Mouse (Mus musculus): ENCODE measurements at regions not wholly inside any gene's neighbourhood (a gene's known extent, or its start where the extent isn't known, plus 50 kb on each side); places are given as distances from the start of the nearest gene placed in this dataset.

DNA sequence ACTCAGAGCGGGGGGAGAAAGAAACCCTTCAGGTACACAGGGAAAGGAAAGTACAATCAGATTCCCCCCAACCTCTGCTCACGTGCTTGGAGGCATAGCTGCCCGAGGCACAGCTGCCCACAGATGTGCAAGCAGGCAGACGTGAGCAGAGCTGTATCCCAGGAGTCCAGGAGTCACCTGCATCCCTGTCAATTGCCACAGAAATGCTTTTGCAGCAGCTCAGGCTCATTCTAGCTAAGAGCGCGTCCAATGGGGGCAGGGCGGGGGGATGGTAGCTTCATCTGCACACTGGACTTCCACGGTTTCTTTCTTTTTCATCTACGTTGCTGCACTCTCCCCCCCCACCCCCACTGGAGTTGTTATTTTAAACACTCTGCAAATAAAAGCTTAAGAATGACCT, 66.0 kb upstream of the Fat4 start:
- DNase-seq, result no peak

DNA sequence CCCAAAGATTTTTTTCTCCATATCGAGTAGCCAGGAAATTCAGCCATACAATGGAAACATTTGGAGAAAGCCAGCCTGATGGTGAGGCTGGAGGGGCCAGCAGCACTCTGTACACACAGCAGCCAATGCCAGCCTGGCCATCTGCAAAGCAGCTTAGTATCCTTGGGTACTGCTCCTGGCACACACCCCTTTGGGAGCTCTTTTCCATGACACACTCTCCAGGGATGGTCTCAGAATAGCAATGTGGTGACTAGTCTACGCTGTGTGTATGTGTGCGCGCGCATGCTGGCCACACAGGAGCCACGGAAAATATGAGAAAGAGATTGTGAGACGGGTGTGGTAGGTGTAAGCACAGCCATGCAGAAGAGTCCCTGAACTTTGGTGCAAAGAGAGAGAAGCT, 66.4 kb upstream of the Fat4 start:
- DNase-seq, result no peak

DNA sequence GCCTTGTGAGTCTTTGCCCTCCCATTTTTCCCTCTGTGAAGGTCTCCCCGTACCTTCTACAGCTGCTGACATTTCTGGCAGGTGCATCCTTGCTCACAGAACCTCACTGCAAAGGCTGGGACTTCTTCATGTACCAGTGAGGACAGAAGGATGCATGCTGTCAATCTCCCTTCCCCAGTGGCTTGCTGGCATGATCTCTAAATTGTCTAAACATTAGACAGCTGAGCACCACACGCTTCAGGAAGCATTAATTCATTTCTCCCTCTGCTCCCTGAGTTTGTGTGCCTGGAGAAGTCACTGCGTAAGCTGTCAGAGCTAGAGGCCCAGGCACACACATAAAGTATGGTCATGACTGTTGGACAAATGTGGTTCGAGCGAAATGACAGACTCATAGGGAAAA, 69.1 kb upstream of the Fat4 start:
- DNase-seq, result no peak

DNA sequence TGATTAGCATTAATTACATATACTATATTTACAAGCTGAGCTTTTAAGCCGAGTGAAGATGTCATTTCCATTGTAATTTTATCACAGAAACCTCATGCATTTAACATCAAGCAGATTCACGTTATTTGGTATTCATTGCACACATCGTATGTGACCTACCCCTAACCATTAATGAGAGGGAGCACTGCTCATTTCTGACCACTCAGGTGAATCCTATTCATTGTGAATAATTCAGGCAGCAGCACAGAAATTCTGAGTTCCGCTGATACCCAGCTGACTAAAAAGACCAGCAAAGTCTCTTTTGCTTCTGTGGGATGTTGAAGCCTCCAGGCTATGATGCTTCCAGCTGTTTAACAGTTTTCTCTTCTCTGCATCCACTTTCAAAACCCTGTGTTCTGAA, 74.3 kb upstream of the Fat4 start:
- DNase-seq, result no peak

DNA sequence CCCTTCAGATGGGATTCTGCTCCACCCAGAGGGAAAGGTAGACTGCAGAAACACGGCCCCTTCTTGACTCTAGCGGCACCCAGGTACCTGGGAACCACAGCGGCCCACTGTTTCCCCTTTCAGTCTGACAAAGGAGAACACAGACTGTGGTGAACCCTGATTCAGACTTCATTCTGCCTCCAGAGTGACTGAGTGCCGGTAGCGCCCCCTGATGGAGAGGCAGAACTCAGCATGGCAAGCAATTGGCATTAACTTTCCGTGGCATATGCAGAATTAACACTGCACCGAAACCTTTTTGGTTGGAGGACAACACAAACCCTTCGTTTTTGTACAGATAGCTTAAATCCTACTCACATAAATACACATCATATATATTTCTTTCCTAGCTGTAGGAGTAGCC, 75.1 kb upstream of the Fat4 start:
- DNase-seq, result no peak

DNA sequence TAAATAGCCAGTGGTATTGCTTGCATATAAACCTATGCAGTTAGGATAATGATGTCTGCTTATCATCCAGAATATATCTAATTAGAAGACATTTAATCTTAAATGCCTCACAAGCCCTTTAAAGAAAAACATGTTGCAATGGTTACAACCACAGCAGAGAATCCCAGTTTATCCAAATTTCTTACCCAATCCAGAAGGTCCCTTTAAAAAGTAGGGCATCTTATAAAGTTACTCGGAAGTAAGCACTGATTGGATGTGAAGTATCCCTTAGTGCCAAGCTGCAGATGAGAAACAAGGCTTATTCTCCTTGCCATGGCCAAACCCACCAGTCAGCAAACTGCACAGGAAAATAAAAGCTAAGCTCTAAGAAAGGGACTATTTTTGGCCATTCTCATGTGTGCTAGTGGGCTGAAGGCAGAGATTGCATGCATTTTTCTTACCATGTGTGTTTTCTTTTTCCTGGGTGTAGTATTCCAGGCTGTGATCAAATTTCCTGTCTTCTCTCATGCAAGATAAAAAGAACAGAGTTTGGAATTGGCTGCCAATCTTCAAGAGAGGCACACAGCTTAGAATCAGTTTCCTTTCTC, 80.2 kb upstream of the Fat4 start:
- DNase-seq, result no peak

DNA sequence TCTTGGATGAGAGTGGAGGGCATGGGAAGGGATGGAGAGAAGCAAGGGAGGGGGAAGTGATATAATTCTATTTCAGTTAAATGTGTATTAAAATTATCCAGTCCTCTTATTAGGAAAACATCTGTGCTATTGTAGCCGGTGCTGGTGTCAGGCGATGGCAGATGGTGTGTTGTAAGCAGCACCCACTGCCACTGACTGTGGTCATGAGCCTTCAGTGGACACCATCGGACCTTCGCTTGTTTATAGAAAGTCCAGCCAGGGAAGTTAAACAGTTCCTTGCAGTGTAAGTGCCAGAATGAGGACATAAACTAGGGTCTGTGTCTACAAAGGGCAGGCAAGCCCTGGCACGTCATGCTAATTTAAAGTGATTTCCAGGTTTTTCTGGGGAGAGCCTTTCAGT, 80.7 kb upstream of the Fat4 start:
- no peak for DNase-seq

DNA sequence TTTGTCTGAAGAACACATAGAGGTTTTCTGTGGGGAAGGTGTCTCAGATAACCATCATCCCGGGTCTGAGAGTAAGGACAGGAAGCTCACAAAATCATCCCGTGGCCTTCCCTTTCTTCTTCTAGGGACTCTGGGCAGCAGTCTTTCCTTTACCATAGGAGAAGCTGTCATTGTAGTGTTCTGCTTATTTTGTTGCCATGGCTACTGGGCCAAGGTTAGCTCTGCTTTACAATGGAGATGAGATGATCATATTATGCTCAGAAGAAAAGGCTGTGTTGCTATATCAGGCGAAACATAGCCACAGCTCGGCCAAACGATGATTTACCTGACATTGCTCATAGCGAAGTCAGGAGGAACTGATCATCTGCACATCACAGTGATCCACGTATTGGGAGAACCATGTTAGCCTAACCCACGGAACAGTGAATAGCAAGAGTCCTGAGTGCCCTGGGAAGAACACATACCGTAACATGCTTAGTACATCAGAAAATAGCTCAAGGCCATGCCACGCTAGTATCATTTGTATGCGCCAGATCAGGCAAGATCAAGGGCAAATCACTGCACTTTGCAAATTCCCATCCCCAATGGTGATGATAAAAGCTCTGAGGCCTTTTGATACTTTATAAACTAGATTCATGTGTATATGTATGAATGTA, 91.0 kb upstream of the Fat4 start:
- no peak for DNase-seq

DNA sequence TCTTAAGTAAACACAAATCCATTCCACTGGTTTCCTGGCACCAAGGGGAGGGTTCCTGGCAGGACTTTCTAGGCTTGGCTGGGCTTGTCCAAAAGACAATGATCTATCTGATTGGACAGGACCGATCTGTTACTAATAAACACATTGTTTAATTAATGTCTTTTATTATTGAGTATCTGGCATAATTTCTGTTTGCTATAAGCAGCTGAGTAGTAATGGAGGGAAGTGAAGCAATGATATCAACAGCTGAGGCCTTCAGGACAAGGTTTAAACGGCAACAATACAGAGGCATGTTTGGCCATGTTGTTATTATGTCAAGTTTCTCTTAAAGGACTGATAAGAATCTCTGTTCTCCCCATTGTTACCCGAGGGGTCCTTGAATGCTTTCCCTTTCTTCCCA, 93.5 kb upstream of the Fat4 start:
- DNase-seq, result no peak

DNA sequence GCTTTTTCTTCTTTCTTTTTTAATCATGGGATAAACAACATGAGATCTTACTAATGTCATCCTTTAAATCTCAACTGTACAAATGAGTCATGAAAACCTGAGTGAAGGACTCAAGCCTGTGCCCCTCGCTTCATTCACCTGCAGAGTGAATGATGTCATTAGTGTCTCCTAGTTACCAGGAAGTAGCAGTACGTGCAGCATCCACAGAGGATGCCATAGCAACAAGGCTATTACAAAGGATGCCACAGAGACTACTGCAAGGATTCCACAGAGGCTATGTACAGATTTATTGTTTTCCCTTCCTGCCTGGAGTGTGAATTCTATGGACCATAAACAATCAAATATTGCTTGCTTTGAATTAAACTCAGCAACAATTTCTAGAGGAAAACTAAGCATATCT, 98.0 kb upstream of the Fat4 start:
- no peak for DNase-seq

DNA sequence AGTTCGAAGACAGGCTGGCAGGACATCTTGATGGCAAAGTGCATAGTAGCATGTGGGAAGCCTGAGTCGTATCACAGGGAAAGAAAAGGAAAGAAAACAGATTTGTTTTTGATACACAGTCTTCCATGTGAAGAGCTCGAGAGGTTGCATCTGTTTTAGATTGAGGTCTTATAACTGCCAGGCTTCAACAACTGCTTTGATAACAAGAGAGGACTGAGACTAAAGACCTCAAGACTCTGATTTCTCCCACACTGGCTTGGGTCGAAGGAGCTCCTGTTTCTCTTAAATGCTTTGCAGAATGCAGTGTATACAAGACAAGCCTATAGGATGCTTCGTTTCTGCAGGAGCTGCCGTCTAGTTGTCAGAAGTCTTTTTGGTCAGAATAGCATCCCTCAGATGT, 103.0 kb upstream of the Fat4 start:
- DNase-seq, result no peak

DNA sequence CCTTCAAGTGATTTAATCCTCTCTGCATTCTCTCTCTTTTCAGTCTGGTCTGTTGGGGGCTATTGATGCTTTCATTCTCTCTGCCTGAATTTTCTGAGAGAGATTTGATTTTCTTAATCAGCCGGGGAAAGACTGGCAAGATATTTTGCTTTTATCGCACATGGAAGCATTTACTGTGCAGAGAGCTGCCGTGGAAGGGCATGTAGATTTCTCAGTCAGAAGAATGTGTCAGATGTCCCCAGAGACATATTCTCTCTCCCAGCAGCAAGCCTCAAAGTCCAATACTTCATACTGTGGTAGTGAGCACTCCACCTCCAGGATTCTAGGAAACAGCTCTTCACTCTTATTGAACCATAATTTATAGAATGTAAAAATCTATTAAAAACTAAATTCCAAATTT, 103.7 kb upstream of the Fat4 start:
- DNase-seq, result no peak

DNA sequence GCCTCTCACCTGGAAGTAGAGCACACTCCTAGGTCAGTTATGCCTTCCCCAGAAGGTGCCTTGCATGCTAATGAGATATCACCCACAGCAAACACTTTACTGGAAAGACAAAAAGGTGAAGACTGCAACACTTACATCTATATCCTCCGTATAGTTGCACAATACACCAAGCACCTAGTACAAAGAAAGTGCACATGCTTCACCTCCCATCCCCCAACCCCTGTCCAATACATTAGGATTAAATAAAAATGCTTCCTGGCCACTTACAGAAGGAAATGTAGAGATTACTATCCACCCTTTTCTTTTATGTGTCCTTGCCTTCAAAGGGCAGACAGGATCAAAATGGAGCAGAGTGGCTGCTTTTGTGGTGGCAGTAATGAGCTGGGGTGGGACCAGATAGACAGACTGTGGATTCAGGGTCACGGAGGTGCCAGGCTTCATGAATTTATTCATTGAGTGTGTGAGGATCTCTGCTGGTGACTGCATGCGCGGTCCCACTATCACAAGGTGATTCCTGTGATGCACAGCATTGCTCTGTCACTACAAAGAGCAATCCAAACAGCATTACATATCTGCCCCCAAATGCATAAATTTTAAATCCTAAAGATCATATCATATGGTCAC, 109.9 kb upstream of the Fat4 start:
- DNase-seq, result no peak

DNA sequence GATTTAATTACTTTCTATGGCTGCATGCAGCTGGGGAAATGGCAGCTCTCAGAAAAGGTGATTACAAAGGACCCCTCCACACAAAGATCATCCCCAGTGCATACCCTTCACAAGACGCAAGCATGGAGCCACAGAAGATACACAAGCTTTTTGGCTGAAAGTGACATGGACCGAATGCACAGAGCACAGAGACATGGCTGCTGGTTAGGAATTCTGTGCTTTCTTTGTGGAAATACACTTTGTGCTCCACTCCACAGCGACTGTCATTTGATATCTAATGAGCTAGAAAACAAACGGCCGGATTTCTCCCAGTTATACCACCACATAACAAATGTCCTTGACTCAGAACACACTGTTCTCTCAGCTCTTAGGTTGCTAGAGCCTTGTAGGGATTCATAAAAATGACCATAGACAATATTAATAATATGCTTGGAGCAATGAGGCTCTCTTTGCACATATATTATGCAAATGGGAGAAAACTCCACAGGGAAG, 132.1 kb upstream of the Fat4 start:
- no peak for DNase-seq

DNA sequence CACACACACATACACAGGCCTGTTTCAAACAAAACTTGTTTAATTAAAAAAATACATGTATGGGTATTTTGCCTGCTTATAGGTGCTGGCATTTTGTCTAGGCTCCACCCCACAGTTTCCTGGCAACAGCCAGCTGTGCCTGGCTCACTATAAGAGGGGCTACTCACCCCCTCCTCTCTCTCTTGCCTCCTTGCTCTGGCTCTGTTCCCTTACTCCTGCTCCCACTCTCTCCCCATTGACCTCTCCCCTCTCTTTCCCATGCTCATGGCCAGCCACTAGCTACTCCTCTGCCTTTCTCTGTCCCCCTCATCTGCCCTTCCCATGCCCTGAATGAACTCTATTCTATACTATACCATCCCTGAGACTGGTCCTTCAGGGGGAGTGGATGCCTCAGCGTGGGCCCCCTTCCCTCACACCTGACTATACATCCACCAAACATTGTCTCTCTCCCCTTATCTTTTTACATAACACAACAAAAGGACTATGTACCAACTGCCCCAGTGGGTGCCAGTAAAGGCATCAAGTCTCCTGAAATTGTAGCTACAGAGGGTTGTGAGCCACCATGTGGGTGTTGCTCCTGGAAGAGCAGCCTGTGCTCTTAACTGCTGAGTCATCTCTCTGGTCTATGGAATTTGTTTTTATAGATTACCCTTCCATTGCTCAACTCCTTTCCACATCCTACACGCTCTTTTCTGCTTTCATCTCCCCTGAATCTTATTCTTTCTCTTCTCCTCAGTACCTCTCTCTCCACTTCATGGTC, 133.1 kb upstream of the Fat4 start:
- DNase-seq, result no peak

DNA sequence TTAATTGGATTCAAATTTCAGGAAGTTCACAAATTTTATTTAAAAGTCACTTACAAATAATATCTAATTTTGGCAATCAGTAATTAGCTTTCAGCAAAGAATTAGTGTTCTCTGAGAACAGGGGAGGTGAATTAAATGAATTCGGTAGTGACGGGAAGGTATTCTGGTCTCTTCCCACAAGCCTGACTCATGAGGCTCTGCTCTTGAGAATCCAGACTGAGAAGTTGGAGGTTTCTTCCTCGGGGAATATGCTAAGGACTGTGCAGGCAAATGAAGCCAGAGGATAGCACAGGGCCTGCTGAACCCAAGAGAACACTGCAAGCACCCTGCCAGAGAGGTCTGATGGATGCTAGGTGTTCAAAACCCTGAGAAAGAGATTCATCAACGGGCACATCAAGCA, 144.6 kb upstream of the Fat4 start:
- no peak for DNase-seq

DNA sequence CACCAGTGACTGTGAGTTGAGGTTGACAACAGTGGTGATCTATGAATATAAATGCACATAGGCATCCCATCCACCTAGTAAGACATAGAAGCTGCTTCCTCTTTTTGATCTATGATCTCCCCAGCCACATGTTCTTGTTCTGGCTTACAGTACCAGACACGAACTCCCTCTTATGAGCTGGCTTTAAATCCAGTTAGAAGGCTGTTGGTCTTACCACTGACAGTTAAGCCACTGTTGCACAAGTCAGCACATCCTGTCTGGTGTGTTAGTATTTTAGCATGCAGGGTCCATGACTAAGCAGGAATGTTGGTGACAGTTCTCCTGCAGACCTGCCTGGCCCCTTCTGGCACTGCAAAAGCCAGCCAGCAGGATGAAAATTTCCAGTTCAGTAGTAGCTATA, 164.1 kb upstream of the Fat4 start:
- no peak for DNase-seq

DNA sequence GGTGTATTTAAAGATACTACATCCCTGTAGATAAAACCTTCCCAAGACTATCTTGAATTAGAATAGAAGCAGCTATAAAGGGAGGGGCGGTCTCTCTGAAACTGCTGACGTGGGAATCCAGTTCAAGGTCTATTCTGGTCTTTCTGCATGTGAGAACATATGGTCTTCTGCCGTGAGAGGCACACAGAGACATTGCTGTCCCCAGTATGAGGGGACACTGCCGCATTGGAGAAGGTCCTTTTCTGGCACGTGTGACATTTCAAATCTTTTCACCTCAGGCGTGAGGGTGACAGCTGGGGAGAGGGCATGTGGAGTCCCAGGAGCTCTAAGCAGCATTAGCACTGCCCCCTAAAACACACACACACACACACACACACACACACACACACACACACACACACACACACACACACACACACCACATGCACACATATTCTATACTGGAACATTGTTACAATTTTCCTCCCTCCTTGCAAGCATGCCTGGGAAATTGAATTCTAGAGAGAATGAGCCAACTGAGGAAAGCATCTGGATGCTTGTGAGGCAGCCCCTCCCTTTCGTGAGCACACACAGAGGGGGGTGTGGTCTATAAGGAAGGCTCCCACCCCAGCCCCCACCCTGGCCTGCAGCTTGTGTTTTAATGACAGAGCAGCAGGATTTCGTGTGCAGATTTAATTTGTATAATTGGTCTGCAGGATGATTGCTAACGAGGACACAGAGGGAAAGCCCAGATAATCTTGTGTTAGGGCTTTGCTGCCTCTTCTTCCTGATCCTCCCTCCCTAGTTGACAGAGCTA, 174.5 kb upstream of the Fat4 start:
- DNase-seq, result no peak

DNA sequence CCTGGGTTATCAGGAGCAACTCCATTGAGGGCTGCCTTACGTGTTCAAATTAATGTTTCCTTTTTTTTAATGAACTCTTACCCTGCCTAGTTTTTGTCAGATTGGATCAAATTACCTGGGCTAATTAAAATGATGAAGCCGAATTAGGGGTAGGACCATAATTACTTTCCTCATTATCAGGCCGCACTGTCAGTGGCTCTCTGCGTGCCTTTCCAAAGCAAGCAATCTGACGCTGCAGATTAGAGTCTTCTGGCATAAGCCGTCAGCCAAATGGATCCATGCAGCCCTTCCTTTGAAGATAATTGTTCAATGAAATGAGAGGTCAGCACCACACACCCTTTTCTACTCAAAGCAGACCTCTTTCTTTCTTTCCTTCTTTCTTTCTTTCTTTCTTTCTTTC, 175.5 kb upstream of the Fat4 start:
- DNase-seq, result no peak

DNA sequence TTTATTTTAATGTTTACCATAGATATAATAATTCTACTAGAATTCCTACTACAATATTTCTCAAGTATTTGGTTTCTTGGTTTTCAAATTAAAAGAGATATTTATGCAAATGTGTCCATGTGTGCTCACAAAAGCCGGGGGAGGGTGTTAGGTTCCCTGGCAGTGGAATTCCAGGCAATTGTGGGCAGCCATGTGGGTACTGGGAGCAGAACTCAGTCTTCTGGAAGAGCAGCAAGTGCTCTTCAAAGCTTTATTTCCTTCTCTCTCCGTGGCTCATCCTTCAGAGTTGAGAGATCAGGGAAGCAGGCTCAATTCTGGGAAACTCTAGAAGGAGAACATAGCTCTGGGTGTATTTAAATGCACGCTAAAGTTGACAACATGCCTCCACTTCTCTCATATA, 178.8 kb upstream of the Fat4 start:
- no peak for DNase-seq

DNA sequence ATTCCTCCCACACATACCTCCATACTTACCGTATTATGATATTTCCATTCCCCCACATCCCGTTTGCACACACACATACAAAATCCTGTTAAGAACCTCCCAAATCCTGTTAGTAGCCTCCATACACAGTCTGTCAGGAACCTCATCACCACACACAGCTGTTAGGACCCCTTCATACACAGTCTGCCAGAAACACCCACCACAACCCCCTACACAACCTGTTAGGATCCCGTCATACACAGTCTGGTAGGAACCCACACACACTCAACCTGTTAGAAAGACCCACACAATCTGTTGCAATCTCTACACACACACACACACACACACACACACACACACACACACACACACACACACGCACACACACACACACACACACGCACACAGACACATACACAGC, 187.5 kb upstream of the Fat4 start:
- DNase-seq, result no peak

DNA sequence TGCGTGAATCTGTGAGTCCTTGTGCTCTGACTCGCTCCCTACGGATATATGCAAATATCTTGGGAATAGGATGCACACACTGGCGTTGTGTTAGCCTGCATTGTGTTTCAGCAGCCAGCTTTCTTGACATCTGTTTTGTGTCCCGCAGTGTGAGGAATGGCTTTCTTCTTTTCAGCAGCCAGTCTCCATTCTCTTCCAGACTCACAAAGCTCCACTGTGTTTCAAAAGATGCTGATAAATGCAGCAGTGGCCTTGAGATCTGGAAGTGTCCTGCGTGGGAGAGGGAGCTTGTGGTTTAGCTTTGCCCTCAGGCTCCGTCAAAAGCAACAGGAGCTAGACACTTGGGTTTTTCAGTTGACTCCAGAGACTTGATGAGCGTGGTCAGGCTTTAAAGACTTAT, 188.9 kb upstream of the Fat4 start:
- no peak for DNase-seq

DNA sequence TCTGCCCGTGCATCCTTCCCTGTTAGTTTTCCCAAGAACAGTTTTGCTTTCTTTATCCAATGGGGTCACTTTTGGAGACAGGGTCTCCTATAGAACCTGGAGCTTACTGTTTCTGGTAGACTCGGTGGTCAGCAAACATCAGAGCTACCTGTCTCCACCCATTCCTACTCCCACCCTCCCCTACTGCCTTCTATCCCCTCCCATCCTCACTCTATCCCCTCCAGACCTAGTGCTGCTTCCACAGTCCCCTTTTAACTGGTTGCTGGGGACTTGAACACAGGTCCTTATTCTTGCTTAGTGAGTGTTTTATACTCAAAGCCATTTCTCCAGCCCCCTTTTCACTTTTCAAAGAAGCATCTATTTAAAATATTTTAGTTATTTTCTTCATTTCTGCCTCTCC, 189.4 kb upstream of the Fat4 start:
- no peak for DNase-seq

Data from kidney, adult 9 months (tissue).